Mouse (Mus musculus): ENCODE results near the gene Slc12a9.

GRCm38 (mm10) chr5:137299240-137299639, 34.2 kb downstream of the Slc12a9 start:
- TF ChIP-seq CTCF (IDR thresholded peaks at IDR 0.05; ENCODE audit: borderline replicate concordance, extremely low read depth, insufficient read depth, insufficient read length) = no peak
- TF ChIP-seq POLR2A (IDR thresholded peaks at IDR 0.05; ENCODE audit: borderline replicate concordance, extremely low read depth, insufficient read depth, insufficient read length, poor library complexity, severe bottlenecking) = no peak
